Mouse (Mus musculus) neural tube, embryonic 12.5 days (tissue): ENCODE measurements around the gene Dnajc6. TPM values are rescaled to one million over a fixed set of nuclear protein-coding genes. Genes with fewer than 3 reads are reported as not detected.

Source experiments
- ATAC-seq: fragments of 200-750 bp; cut with Nextera tagmentation; 2 replicates; pipeline ENCODE4 v1.8.0; 2017; ENCODE audit warnings: low read depth, mild to moderate bottlenecking, moderate TSS enrichment, moderate library complexity; ENCODE audit not compliant: low FRiP score
- H3K27ac ChIP-seq: fragments of 300-500 bp; sonication (generic); 2 replicates; pipeline ENCODE4 v1.5.1; 2016
- H3K27me3 ChIP-seq: fragments of 300-500 bp; sonication (generic); replicated peaks from 2 replicates; pipeline ENCODE4 v1.6.1; 2016; ENCODE audit warnings: mild to moderate bottlenecking
- H3K36me3 ChIP-seq: fragments of 300-500 bp; sonication (generic); 2 replicates; pipeline ENCODE4 v1.6.1; 2016; ENCODE audit warnings: mild to moderate bottlenecking
- H3K4me1 ChIP-seq: fragments of 300-500 bp; sonication (generic); 2 replicates; pipeline ENCODE4 v1.6.1; 2016
- H3K4me2 ChIP-seq: fragments of 300-500 bp; sonication (generic); replicated peaks from 2 replicates; pipeline ENCODE4 v1.6.1; 2016; ENCODE audit warnings: mild to moderate bottlenecking
- H3K4me3 ChIP-seq: fragments of 300-500 bp; sonication (generic); 2 replicates; pipeline ENCODE4 v1.5.1; 2016
- H3K9ac ChIP-seq: fragments of 300-500 bp; sonication (generic); 2 replicates; pipeline ENCODE4 v1.6.1; 2016; ENCODE audit warnings: mild to moderate bottlenecking
- H3K9me3 ChIP-seq: fragments of 300-500 bp; sonication (generic); 2 replicates; pipeline ENCODE4 v1.6.1; 2016; ENCODE audit warnings: mild to moderate bottlenecking
- WGBS: fragments of 180-500 bp; shearing (Covaris S2); methylation state at CpG from one replicate; pipeline ENCODE4 v1.1.7; 2016; 5-methylcytosine and 5-hydroxymethylcytosine counted together
- polyA plus RNA-seq: library from polyadenylated mRNA; unstranded; fragments of >200 nt; fragmentation: Nextera tagmentation; extraction: Ambion mirVana; gene quantifications from 2 replicates; pipeline ENCODE4 v1.2.1, GENCODE M21; 2016

Gene Dnajc6
- 17.8 and 22.6 TPM in 2 replicates for polyA plus RNA-seq

DNA sequence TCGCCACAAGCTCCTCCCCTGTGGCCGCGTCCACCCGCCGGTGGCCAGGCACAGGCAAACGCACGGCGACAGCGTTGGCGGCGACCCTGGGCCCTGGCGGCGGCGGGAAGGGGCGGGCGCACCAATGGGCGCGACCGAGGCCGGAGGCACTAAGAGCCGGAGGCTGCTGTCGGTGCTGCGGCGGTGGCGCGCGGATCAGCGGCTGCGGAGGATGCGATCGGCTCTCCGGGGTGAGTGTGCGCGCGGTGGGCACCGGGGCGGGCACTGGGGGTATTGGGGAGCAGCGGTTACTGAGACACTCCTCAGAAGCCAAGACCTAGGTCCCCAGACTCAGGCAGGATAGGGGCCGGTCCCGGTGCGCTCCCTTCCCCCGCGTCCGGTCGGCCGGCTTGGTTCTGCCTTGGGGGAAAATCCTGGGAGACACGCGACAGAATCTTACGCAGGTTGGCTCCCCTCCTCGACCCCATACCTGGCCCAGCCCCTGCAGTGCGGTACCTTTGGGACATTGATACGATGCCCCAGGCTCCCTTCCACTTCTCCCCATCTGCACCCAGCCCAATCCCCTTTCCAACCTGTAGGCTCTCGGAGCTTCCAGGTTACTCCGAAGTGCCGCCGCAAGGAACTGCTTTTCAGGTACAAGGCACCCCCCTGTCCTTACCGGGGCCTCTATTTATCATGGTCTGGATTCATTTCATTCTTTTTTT is at the start of gene Dnajc6:
Gene Dnajc6 (plus strand): TSS at position 115 of the 704 bp plus-strand sequence.
- H3K9me3 ChIP-seq, result no peaks in the 10 kb centered on the region
- no peaks in the 10 kb centered on the region for H3K36me3 ChIP-seq
- peak; percentile 67 for ATAC-seq
- H3K27ac ChIP-seq, result no peak within 1 kb of the TSS
- H3K4me3 ChIP-seq, result peak within 1 kb of the TSS; percentile 63
- peak within 1 kb of the TSS; percentile 60 for H3K9ac ChIP-seq
- H3K4me1 ChIP-seq, result peaks cover 18% of the 10 kb centered on the region
- H3K27me3 ChIP-seq, result peaks cover 21% of the 10 kb centered on the region
- peak within 1 kb of the TSS; percentile 98 for H3K4me2 ChIP-seq
- WGBS, result under 1% methylated on average over 56 of the region's 57 CpGs

DNA sequence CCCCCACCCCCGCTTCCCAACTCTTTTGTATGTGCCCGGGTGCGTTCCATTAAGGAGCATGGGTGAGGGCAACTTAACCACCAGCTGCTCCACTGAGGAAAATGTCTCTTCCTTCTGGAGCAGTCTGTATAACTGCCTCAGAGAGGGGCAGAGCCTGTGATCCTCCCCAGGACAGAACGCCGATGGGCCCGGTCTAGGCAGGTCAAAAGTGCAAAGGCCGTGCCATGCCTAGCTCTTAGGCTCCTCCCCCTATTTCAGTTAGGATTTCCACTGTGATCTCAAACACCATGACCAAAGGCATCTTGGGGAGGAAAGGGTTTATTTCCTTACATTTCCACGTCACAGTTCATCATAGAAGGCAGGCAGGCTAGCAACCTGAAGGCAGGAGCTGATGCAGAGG is 47.7 kb upstream of the Dnajc6 start:
- no peaks in the 10 kb centered on the region for H3K27me3 ChIP-seq
- no peaks in the 10 kb centered on the region for H3K36me3 ChIP-seq
- H3K27ac ChIP-seq, result no peak overlapping the region
- no peaks in the 10 kb centered on the region for H3K4me1 ChIP-seq
- WGBS, result 89% methylated on average over 8 of the region's 8 CpGs
- no peak overlapping the region for H3K4me2 ChIP-seq
- H3K4me3 ChIP-seq, result no peak overlapping the region
- no peaks in the 10 kb centered on the region for H3K9me3 ChIP-seq
- ATAC-seq, result no peak
- H3K9ac ChIP-seq, result no peak overlapping the region

DNA sequence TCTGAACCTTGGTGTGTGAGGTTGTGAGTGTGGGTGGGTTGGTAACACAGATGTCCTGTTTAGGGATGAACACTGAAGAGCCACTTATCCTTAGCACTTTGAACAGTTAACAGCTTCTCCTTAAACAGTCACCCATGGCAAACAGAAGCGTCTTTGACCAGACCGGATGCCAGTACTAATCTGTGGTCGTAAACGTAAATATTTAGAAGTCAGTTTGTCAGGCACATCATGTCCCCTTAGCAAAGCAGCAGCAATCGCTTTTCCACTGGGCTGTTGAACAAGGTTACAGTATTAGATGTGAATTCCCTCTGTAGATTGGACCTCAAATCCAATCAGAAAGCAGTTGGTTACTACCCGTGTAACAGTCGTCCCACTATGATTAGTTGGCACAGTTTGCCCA is 47.1 kb upstream of the Dnajc6 start:
- Histone ChIP-seq H3K4me2 (no peak overlapping the region), H3K4me3 (no peak overlapping the region), H3K27ac (no peak overlapping the region), H3K36me3 (no peaks in the 10 kb centered on the region), H3K4me1 (no peaks in the 10 kb centered on the region), H3K9ac (no peak overlapping the region), H3K9me3 (no peaks in the 10 kb centered on the region), H3K27me3 (no peaks in the 10 kb centered on the region)
- ATAC-seq, result no peak
- 90% methylated on average over 7 of the region's 7 CpGs for WGBS

DNA sequence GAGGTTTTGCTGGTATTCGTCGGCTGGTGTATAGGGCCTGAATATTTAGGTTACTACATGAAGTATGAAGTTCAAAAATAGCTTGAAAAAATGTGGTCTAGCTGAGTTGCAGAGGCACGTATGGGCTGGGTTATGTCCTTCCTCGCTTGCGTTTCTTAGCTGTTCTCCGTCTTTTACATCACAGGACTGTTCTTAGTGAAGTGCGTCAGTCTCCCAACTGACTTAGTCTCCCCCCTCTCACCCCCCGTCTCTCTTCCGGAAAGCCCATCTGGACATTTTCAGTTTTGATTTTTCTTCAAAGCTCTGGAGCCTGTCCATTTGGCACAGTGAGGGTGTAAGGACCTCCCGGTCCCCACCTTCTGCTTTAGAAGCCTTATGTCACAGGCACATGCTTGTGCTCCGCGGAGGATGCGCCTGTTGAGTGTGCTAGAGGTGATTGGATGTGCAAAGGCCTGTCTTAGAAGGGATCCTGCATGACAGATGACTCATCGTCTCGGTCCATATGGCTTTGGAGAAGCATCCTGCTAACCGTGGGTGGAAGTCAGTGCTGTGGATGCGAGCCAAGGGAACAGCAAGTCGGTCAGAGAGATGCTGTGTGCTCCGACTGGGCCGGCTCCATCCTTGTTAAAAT is 46.2 kb upstream of the Dnajc6 start:
- Histone ChIP-seq H3K4me2 (no peak overlapping the region), H3K36me3 (no peaks in the 10 kb centered on the region), H3K4me1 (no peaks in the 10 kb centered on the region), H3K4me3 (no peak overlapping the region), H3K9me3 (no peaks in the 10 kb centered on the region), H3K27ac (no peak overlapping the region), H3K9ac (no peak overlapping the region), H3K27me3 (no peaks in the 10 kb centered on the region)
- ATAC-seq, result no peak
- 89% methylated on average over 20 of the region's 20 CpGs for WGBS

DNA sequence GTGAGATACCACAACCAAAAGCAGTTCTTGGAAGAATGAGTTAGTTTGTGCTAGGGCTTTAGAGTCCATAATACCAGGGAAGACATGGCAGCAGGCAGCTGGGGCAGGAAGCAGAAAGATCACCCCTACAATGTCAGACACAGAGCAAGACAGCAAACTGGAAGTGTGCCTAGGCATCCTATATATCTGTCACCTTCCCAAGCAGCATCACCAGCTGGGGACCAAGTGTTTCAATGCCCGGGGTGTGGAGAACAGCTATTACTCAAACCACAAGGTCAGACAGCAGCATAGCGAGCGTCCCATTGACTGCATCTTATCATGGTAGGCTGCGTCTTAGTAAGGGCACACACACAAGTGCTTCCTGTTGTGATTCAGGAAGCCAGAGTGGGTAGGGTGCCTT is 45.4 kb upstream of the Dnajc6 start:
- no peaks in the 10 kb centered on the region for H3K36me3 ChIP-seq
- no peak overlapping the region for H3K27ac ChIP-seq
- no peak for ATAC-seq
- 90% methylated on average over 4 of the region's 4 CpGs for WGBS
- H3K4me3 ChIP-seq, result no peak overlapping the region
- H3K4me1 ChIP-seq, result no peaks in the 10 kb centered on the region
- no peak overlapping the region for H3K4me2 ChIP-seq
- no peak overlapping the region for H3K9ac ChIP-seq
- no peaks in the 10 kb centered on the region for H3K9me3 ChIP-seq
- H3K27me3 ChIP-seq, result no peaks in the 10 kb centered on the region

DNA sequence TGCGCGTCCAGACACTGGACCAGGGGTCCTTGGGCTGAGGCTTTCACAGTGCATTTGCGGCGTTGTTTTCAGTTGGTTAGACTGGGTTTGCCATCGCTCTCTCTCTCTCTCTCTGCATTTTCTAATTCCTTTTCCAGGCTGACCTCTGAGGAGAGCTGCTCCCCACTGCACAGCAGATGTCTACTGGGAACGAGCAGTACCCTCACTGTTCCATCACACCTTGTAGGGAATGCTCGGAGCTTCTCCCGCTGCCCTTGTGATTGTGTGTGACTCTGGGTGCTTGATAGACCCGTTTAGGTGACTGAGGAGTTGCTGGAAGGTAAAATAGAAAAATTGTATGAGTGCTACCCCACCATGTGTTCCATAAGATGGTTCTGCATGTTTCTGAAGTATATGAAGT is 43.6 kb upstream of the Dnajc6 start:
- Histone ChIP-seq H3K4me2 (no peak overlapping the region), H3K4me3 (no peak overlapping the region), H3K9ac (no peak overlapping the region), H3K36me3 (no peaks in the 10 kb centered on the region), H3K27ac (no peak overlapping the region), H3K27me3 (no peaks in the 10 kb centered on the region), H3K9me3 (no peaks in the 10 kb centered on the region), H3K4me1 (no peaks in the 10 kb centered on the region)
- no peak for ATAC-seq
- 90% methylated on average over 9 of the region's 9 CpGs for WGBS

DNA sequence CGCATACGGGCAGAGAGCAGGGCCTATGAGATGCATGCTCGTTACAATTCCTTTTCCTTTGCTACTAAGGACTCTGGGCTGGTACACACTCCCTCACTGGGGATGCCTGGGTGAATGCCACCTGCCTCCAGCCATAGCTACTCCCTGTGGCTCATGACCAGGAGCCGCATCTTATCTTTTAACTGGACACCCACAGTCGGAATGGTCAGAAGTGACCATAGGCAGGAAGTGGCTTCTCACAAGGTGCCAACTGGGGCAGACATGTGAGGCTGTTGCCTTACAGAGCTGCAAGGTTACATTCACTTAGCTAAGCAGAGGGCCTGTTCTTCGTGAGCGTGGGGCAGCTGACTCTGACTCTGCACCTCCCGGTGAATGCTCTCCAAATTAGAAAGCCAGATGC is 39.3 kb upstream of the Dnajc6 start:
- 86% methylated on average over 8 of the region's 8 CpGs for WGBS
- H3K4me2 ChIP-seq, result no peak overlapping the region
- no peak overlapping the region for H3K27ac ChIP-seq
- H3K9ac ChIP-seq, result no peak overlapping the region
- H3K36me3 ChIP-seq, result no peaks in the 10 kb centered on the region
- H3K9me3 ChIP-seq, result no peaks in the 10 kb centered on the region
- no peak for ATAC-seq
- no peaks in the 10 kb centered on the region for H3K4me1 ChIP-seq
- no peaks in the 10 kb centered on the region for H3K27me3 ChIP-seq
- no peak overlapping the region for H3K4me3 ChIP-seq

DNA sequence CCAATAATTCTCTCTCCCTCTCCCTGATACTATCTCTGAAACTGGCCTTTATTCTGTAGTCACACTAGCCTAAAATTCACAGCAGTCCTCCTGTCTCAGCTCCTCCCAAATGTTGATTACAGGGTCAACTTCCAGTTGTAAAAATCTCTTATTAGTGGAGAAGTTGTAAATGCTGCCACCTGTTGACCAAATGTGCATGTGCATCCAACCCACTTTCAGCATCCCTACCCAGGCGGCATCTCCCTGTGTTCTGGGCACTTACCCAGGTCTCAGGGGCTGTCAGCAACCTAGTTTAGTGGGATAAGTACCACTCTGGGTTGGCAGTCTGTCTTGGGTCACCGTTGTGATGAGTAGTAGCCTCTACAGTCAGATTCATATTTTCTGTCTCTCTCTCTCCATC is 38.1 kb upstream of the Dnajc6 start:
- WGBS, result 56% methylated on average over 2 of the region's 2 CpGs
- Histone ChIP-seq H3K36me3 (no peaks in the 10 kb centered on the region), H3K9me3 (no peaks in the 10 kb centered on the region), H3K9ac (no peak overlapping the region), H3K4me1 (no peaks in the 10 kb centered on the region), H3K27me3 (no peaks in the 10 kb centered on the region), H3K27ac (no peak overlapping the region), H3K4me2 (no peak overlapping the region), H3K4me3 (no peak overlapping the region)
- ATAC-seq, result no peak

DNA sequence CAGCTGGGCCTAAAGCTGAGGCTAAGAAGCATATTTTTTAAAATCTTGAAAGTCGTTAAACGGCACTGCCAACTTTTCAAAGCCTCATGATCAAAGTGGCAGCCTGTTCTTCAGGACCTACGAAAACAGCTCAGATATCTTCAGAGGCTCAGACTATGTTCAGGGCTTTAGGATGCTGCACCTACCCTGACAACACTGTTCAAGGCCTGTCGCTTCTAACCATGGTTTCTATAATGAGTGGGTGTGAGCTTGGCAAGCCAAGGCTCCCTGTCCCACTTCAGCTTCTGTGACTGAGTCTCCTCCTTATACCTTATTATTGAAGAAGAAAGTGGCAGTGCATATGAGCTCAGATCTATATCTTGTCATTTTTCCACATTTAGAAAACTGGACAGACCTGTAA is 37.1 kb upstream of the Dnajc6 start:
- H3K36me3 ChIP-seq, result no peaks in the 10 kb centered on the region
- no peak overlapping the region for H3K9ac ChIP-seq
- no peak for ATAC-seq
- H3K4me1 ChIP-seq, result no peaks in the 10 kb centered on the region
- H3K27me3 ChIP-seq, result no peaks in the 10 kb centered on the region
- no peak overlapping the region for H3K4me2 ChIP-seq
- no peaks in the 10 kb centered on the region for H3K9me3 ChIP-seq
- H3K27ac ChIP-seq, result no peak overlapping the region
- 92% methylated on average over 4 of the region's 4 CpGs for WGBS
- no peak overlapping the region for H3K4me3 ChIP-seq

DNA sequence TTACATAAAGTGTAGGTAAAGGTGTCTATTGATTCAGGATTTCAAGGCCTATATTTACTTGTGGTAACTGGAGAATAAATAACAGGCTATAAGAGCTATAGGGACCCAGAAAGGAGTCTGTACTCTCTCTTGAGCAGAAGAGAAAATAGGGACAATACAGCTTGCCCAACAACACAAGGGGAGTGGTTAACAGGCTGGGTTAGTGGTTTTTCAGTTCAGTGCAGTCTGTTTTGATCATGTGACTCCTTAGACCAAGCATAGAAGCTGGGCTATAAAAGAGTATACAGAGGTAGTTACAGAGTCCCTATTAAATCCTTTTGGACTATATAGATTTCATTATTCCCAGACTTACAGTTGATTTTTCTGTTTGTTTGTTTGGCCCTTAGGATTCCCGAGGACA is 36.3 kb upstream of the Dnajc6 start:
- Histone ChIP-seq H3K27me3 (no peaks in the 10 kb centered on the region), H3K36me3 (no peaks in the 10 kb centered on the region), H3K9ac (no peak overlapping the region), H3K9me3 (no peaks in the 10 kb centered on the region), H3K27ac (no peak overlapping the region), H3K4me2 (no peak overlapping the region), H3K4me3 (no peak overlapping the region), H3K4me1 (no peaks in the 10 kb centered on the region)
- 77% methylated on average over 1 of the region's 1 CpGs for WGBS
- no peak for ATAC-seq

DNA sequence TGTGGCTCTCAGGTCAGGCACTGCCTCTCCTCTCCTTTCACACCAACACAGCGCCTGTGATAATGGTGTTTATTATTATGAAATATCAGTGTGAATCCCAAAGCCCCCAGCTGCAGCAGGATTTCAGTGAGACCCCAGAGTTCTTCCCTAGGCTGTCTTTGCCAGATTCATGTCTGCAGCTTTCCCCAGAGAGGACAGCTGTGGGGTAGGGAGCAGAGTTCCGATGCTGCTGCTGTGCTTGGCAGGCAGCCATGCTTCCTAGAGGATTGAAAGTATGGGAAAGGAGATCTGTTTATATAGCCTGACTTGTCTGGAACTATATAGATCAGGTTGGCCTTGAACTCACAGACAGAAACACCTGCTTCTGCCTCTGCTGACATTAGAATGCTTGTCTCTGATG is 34.4 kb upstream of the Dnajc6 start:
- H3K4me1 ChIP-seq, result no peaks in the 10 kb centered on the region
- WGBS, result 85% methylated on average over 2 of the region's 2 CpGs
- no peak overlapping the region for H3K4me3 ChIP-seq
- H3K4me2 ChIP-seq, result no peak overlapping the region
- ATAC-seq, result no peak
- no peaks in the 10 kb centered on the region for H3K9me3 ChIP-seq
- H3K9ac ChIP-seq, result no peak overlapping the region
- H3K27ac ChIP-seq, result no peak overlapping the region
- H3K27me3 ChIP-seq, result no peaks in the 10 kb centered on the region
- no peaks in the 10 kb centered on the region for H3K36me3 ChIP-seq

DNA sequence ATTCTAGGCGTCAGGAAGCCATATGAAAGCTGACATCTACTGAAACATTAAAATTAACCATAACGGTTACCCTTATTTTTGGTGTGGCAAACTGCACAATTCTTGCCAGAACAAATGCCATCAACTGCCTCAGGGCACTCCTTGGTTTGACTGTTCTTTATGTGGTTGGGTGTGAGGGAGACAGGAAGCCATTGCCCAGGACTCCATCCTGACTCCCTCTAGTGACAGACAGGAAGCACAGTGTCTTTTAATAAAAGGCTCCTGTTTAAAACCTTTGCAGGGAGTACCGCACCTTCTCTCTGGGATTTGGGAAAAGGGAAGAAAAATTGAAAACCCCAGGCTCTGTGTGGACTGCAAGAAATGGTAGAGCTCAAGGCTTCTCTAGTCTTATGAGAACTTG is 30.2 kb upstream of the Dnajc6 start:
- Histone ChIP-seq H3K4me1 (no peaks in the 10 kb centered on the region), H3K4me2 (no peak overlapping the region), H3K9ac (no peak overlapping the region), H3K4me3 (no peak overlapping the region), H3K27ac (no peak overlapping the region), H3K36me3 (no peaks in the 10 kb centered on the region), H3K9me3 (no peaks in the 10 kb centered on the region), H3K27me3 (no peaks in the 10 kb centered on the region)
- no peak for ATAC-seq
- 82% methylated on average over 3 of the region's 3 CpGs for WGBS

DNA sequence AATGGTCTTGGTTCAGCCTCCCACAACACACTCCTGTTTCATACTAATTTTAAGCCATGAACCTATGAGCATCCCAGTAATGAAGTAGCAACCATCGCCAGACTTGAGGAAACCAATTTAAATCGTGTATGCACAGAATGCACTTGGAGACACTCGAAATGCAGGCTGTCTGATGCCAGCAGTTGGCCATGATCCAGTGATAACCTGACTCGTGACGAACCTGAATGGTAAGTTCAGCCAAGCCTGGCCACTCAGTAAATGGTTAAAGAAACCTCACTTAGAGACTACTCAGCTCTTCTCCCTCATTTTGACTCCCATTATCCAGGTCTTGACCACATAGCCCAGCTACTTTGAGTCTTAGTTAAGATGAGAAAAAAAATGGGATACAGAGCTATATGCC is 27.2 kb upstream of the Dnajc6 start:
- H3K27ac ChIP-seq, result no peak overlapping the region
- H3K4me2 ChIP-seq, result no peak overlapping the region
- H3K36me3 ChIP-seq, result no peaks in the 10 kb centered on the region
- H3K9me3 ChIP-seq, result no peaks in the 10 kb centered on the region
- H3K4me3 ChIP-seq, result no peak overlapping the region
- no peak overlapping the region for H3K9ac ChIP-seq
- H3K4me1 ChIP-seq, result no peaks in the 10 kb centered on the region
- no peaks in the 10 kb centered on the region for H3K27me3 ChIP-seq
- no peak for ATAC-seq
- WGBS, result 87% methylated on average over 5 of the region's 5 CpGs
